Mouse (Mus musculus): ENCODE data around the gene Plce1. TPM values are rescaled to one million over a fixed set of nuclear protein-coding genes. Genes with fewer than 3 reads are reported as not detected.

Plce1 gene
- 0.26 and 0.27 TPM in 2 replicates for polyA plus RNA-seq (2012; rRNA removed)

GRCm38 (mm10) chr19:38480731-38481621, at the start of gene Plce1:
TSS of gene Plce1 (plus strand) at chr19:38481109.

GRCm38 (mm10) chr19:38818766-38819426, 338.0 kb downstream of the Plce1 start, which contains the start of gene Noc3l:
TSS of gene Noc3l (minus strand) at chr19:38819237.

Other genes starting within 250 kb of the Plce1 start
- 0.02 and 0.08 TPM in 2 replicates for gene Lgi1, start 216.6 kb upstream of the Plce1 start, polyA plus RNA-seq (2012; rRNA removed)
- 2.1 and 3.7 TPM in 2 replicates for gene Slc35g1, start 85.1 kb upstream of the Plce1 start, polyA plus RNA-seq (2012; rRNA removed)